Mouse (Mus musculus) embryonic facial prominence, embryonic 12.5 days (tissue): ENCODE measurements at regions not wholly inside any gene's neighbourhood (a gene's known extent, or its start where the extent isn't known, plus 50 kb on each side); places are given as distances from the start of the nearest gene placed in this dataset.
"Not testable (repeated sequence)": the region's sequence is repeated elsewhere in the genome, so short reads cannot be mapped to it uniquely, and the experiment has no call there.

Source experiments
- ATAC-seq: fragments of 200-750 bp; cut with Nextera tagmentation; 2 replicates; pipeline ENCODE4 v1.8.0; 2017; ENCODE audit not compliant: insufficient number of reproducible peaks, insufficient read depth, low FRiP score, low TSS enrichment
- H3K27ac ChIP-seq: fragments of 300-500 bp; sonication (generic); 2 replicates; pipeline ENCODE4 v1.5.1; 2016; ENCODE audit warnings: mild to moderate bottlenecking
- H3K27me3 ChIP-seq: fragments of 300-500 bp; sonication (generic); 2 replicates; pipeline ENCODE4 v1.6.1; 2016; ENCODE audit warnings: mild to moderate bottlenecking, moderate library complexity
- H3K36me3 ChIP-seq: fragments of 300-500 bp; sonication (generic); 2 replicates; pipeline ENCODE4 v1.6.1; 2016; ENCODE audit warnings: mild to moderate bottlenecking
- H3K4me1 ChIP-seq: fragments of 300-500 bp; sonication (generic); 2 replicates; pipeline ENCODE4 v1.6.1; 2016
- H3K4me2 ChIP-seq: fragments of 300-500 bp; sonication (generic); replicated peaks from 2 replicates; pipeline ENCODE4 v1.6.1; 2016; ENCODE audit warnings: mild to moderate bottlenecking, moderate library complexity
- H3K4me3 ChIP-seq: fragments of 300-500 bp; sonication (generic); 2 replicates; pipeline ENCODE4 v1.5.1; 2016; ENCODE audit warnings: mild to moderate bottlenecking
- H3K9ac ChIP-seq: fragments of 300-500 bp; sonication (generic); 2 replicates; pipeline ENCODE4 v1.6.1; 2016; ENCODE audit warnings: mild to moderate bottlenecking, moderate library complexity
- H3K9me3 ChIP-seq: fragments of 300-500 bp; sonication (generic); 2 replicates; pipeline ENCODE4 v1.6.1; 2016; ENCODE audit warnings: mild to moderate bottlenecking, moderate library complexity
- WGBS: fragments of 180-500 bp; shearing (Covaris S2); methylation state at CpG from one replicate; pipeline ENCODE4 v1.1.7; 2016; 5-methylcytosine and 5-hydroxymethylcytosine counted together

DNA sequence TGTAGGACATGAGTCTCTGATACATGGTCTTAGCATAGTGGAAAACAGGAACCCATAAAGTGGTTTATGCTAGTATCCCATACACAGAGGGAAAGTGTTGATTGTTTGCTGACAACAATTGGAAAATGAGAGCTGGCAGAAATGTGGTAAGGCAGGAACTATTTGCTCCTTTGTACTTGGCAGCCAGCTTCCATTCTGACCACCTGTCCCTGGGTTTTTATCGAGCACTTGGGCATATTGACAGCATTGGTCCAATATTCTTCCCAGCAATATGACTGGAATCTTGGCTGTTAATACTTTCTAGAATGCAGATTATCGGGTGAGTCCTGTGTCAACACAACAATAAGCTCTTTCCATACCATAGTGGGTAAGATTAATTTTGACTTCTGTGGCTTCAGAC lies 67.7 kb downstream of the Sult1c2 start:
- H3K9ac ChIP-seq, H3K4me2 ChIP-seq, H3K4me3 ChIP-seq, H3K9me3 ChIP-seq, ATAC-seq, H3K36me3 ChIP-seq, H3K27ac ChIP-seq, H3K4me1 ChIP-seq, H3K27me3 ChIP-seq: not testable (repeated sequence)
- 74% methylated on average over 2 of the region's 2 CpGs for WGBS

GRCm38 (mm10) chr17:53760911-53761310 lies 71.8 kb upstream of the Sgo1 start:
- Histone ChIP-seq H3K27ac (no peak overlapping the region), H3K27me3 (no peaks in the 10 kb centered on the region), H3K4me1 (no peaks in the 10 kb centered on the region), H3K9me3 (no peaks in the 10 kb centered on the region), H3K36me3 (no peaks in the 10 kb centered on the region), H3K4me3 (no peak overlapping the region), H3K4me2 (no peak overlapping the region), H3K9ac (no peak overlapping the region)
- no peak for ATAC-seq

- H3K9me3 ChIP-seq: 0 out of 2 replicates have a peak, but pooled peaks cover 3% of the 10 kb centered on the region
- H3K27ac ChIP-seq: no peak overlapping the region
- H3K9ac ChIP-seq: no peak overlapping the region
- no peaks in the 10 kb centered on the region for H3K36me3 ChIP-seq
- WGBS: 91% methylated on average over 17 of the region's 17 CpGs
- H3K4me2 ChIP-seq: no peak overlapping the region
- H3K27me3 ChIP-seq: no peaks in the 10 kb centered on the region
- no peaks in the 10 kb centered on the region for H3K4me1 ChIP-seq
- 0 out of 2 replicates have a peak, but pooled peaks have one; percentile 22 for ATAC-seq
- no peak overlapping the region for H3K4me3 ChIP-seq
These were observed 56.9 kb upstream of the Sgo1 start for GRCm38 (mm10) chr17:53745950-53746469.
